ENCODE assay signal across 8 mouse cellular contexts in genomic region chr2:120128611-120129051, GRCm38 (mm10). TPM values are rescaled to one million over a fixed set of nuclear protein-coding genes. Genes with fewer than 3 reads are reported as not detected.
A peak's percentile ranks its signal among the peaks of the same experiment; 100 is the strongest.
DNase-seq lines count a peak whose midpoint lies in the region; ATAC-seq lines count a peak whose summit lies in the region.

No protein-coding gene starts in this region.

- H3K4me2 ChIP-seq in embryonic facial prominence, embryonic 13.5 days: no peak overlapping the region
- H3K4me2 ChIP-seq in kidney, embryonic 14.5 days (replicated peaks; ENCODE audit: low read depth, low read length): no peak overlapping the region

- DNase-seq in adrenal gland, postnatal 14 days: peak; percentile 40
- no peak for DNase-seq in adrenal gland, postnatal 25 days
- DNase-seq in lung, postnatal 4 days: peak; percentile 58 to 62
- DNase-seq in cerebellum, postnatal 4 days (ENCODE audit: low spot score in 2 of 2): no peak
- DNase-seq in urinary bladder, postnatal 25 days (ENCODE audit: low spot score): no peak
- no peak for DNase-seq in frontal cortex, postnatal 25 days (ENCODE audit: low spot score in 2 of 2)

- 76% methylated on average over 1 of the region's 1 CpGs for WGBS in embryonic facial prominence, embryonic 13.5 days
- 56% methylated on average over 1 of the region's 1 CpGs for WGBS in kidney, embryonic 14.5 days

- H3K4me3 ChIP-seq in embryonic facial prominence, embryonic 13.5 days: no peak overlapping the region
- H3K4me3 ChIP-seq in kidney, embryonic 14.5 days (ENCODE audit: low read length): no peak overlapping the region

- H3K36me3 ChIP-seq in embryonic facial prominence, embryonic 13.5 days: no peaks in the 10 kb centered on the region
- no peaks in the 10 kb centered on the region for H3K36me3 ChIP-seq in kidney, embryonic 14.5 days (ENCODE audit: control insufficient read depth, insufficient read depth, low read length)

- peaks cover 7% of the 10 kb centered on the region for H3K4me1 ChIP-seq in embryonic facial prominence, embryonic 13.5 days
- peaks cover 20% of the 10 kb centered on the region for H3K4me1 ChIP-seq in kidney, embryonic 14.5 days (ENCODE audit: control insufficient read depth, insufficient read depth, low read length)

- ATAC-seq in embryonic facial prominence, embryonic 13.5 days (ENCODE audit: insufficient number of reproducible peaks, insufficient read depth, low FRiP score, low TSS enrichment, low read depth): no peak
- ATAC-seq in kidney, embryonic 14.5 days (ENCODE audit: low FRiP score, low TSS enrichment): no peak

- no peaks in the 10 kb centered on the region for H3K27me3 ChIP-seq in embryonic facial prominence, embryonic 13.5 days
- no peaks in the 10 kb centered on the region for H3K27me3 ChIP-seq in kidney, embryonic 14.5 days (ENCODE audit: control insufficient read depth, insufficient read depth, low read length)

- H3K9me3 ChIP-seq in embryonic facial prominence, embryonic 13.5 days: no peaks in the 10 kb centered on the region
- no peaks in the 10 kb centered on the region for H3K9me3 ChIP-seq in kidney, embryonic 14.5 days (ENCODE audit: control insufficient read depth, low read length)

- H3K9ac ChIP-seq in embryonic facial prominence, embryonic 13.5 days: no peak overlapping the region
- no peak overlapping the region for H3K9ac ChIP-seq in kidney, embryonic 14.5 days (ENCODE audit: low read depth, low read length)

- peak overlapping the region; percentile 57; the same call in 1 of the 2 replicates for H3K27ac ChIP-seq in embryonic facial prominence, embryonic 13.5 days
- peak overlapping the region; percentile 63; the same call in 1 of the 2 replicates for H3K27ac ChIP-seq in kidney, embryonic 14.5 days (ENCODE audit: low read depth, low read length)

RNA-seq across cellular contexts. Expression of gene Ehd4, which starts 25.8 kb away (rescaled TPM):
- 34.2 and 48.1 TPM in 2 replicates for total RNA-seq in adrenal gland, postnatal 14 days (2021)
- 35.4 and 48.9 TPM in 2 replicates for total RNA-seq in adrenal gland, postnatal 25 days (2021)
- 22.9 and 23.7 TPM in 2 replicates for polyA plus RNA-seq in embryonic facial prominence, embryonic 13.5 days (2015; fragmentation: Nextera tagmentation; extraction: Ambion mirVana)
- 20.1 and 31.8 TPM in 2 replicates for polyA plus RNA-seq in kidney, embryonic 14.5 days (2014; fragmentation: Nextera tagmentation; extraction: Ambion mirVana)

Comparison
In these comparisons a context has a peak if more than half of its experiments do, and no peak if none do; other contexts are left out.
1. DNase-seq: peak in adrenal gland, postnatal 14 days (single experiment) and lung, postnatal 4 days (2 of 2); none in adrenal gland, postnatal 25 days (single experiment), cerebellum, postnatal 4 days (0 of 2), urinary bladder, postnatal 25 days (single experiment) and frontal cortex, postnatal 25 days (0 of 2).